Mouse (Mus musculus): ENCODE data around the gene Ssbp2.

DNA sequence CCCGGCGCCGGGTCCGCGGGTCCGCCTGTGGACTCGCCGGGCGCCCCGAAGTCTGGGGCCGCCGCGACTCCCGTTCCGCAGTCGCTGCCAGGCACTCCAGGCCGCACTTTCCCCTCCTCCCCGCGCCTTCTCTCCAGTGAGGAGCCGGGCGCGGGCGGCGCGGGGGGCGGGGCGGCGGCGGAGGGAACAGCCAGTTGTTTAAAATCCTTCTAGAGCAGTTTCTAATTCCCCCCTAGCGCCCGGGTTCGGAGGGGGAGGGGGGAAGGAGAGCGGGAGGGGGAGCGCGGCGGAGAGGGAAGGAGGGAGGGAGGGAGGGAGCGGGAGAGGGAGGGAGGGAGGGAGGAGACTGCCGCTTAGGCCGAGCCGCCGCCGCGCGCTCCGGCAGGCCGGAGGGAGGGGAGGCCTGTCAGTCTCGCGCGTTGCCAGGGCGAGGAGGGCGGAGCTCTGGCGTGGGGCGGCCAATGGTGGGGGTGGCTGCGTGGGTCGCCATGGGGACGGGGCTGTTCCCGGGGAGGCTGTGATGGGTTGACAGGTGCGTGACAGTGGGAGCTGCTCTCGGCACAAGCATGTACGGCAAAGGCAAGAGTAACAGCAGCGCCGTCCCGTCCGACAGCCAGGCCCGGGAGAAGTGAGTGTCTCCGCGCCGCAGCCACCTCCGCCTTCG lies 670 bp downstream of the Ssbp2 start:
- TF ChIP-seq CTCF (IDR thresholded peaks at IDR 0.05; ENCODE audit: borderline replicate concordance, insufficient read depth, low read depth, low read length) (no peak), POLR2A (IDR thresholded peaks at IDR 0.05; ENCODE audit: borderline replicate concordance, insufficient read depth, low read length) (peak; percentile 68)
